Mouse (Mus musculus) kidney, adult 18-20 months (tissue): ENCODE measurements around the gene Zzz3.
"Not testable (repeated sequence)": the region's sequence is repeated elsewhere in the genome, so short reads cannot be mapped to it uniquely, and the experiment has no call there.

Experiments
- DNase-seq: peaks from one replicate; pipeline ENCODE4 v3.0.0; 2021

Gene Zzz3

DNA sequence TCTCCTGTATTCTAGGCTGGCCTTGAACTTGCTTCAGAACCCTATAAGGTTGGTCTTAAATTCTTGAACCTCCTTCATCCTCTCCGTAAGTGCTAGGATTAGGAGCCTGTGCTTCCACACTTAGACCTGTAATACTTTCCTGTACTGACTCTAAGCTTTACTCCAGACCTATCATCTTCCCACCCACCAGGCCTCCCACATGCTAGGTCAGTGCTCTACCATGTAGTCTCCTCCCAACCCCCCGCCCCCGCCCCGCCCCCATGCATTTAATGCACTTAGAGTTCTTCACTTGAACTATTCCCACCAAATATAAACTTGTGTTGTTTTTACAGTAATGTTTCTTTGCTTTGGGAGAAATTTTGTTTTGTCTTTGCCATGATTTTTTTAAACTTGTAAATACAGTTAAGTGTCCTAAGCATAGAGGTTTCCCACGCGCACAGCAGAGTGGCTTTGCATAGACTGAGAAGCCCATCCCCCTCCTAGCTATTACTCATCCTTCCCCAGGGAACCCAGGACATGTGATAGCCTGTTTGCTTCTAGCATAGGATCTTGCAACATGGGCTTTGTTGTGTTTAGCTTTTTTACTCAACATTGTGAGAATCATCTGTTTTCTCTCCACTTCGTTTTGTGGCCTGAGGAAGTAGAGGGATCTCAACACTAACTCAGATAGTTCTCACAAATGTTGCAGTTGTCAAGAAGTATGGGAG lies 6.8 kb downstream of the Zzz3 start:
- no peak for DNase-seq

DNA sequence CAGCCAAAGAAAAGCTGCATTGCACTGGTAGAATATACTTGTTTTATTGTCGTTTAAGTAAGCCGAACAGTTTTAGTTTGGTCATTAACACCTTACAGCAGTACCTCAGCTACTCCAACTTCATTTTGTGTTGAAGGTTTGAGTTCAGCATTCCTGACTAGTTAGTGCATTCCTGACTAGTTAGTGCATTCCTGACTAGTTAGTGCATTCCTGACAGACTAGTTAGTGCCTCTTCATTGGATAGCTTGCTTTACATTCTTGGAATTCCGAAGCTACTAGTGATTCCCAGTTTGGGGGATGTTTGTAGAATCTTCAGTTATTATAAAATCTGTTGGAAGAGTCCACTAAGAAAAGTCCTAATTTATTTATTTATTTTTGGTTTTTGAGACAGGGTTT lies 7.4 kb downstream of the Zzz3 start:
- DNase-seq, result no peak

DNA sequence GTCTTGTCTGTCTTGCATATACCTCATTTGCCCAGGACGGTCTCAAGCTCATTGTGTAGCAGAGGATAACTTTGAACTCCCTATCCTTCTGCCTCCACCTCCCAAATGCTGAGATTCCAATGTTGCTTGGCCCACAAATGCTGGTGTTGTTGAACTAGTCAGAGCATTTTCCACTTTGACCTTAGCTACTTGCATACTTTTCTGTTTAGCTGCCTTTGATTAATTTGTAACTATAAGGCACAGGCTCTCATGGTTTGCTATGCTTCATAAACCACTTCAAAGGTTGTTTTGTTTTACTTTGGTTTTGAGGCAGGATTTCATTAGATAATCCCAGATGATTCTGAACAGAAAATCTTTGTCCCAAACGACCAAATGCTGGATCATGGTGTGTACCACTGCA lies 8.6 kb downstream of the Zzz3 start:
- peak; percentile 38 for DNase-seq

DNA sequence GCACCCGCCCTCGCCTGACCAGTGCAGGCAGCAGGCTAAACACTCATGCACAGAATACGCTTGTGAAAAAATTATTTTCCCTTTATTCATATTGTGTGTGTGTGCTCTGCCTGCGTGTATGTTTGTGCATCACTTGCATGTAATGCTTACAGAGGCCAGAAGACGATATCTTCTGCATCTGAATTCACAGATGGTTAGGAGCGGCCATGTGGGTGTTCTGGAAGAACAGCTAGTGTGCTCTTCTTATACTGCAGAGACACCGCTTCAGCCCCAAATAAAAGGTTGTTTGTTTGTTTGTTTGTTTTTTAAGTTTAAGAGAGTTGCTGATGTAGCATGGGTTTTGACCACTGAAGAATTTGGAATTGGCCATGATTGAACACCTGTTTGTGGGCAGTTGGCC lies 10.1 kb downstream of the Zzz3 start:
- no peak for DNase-seq

DNA sequence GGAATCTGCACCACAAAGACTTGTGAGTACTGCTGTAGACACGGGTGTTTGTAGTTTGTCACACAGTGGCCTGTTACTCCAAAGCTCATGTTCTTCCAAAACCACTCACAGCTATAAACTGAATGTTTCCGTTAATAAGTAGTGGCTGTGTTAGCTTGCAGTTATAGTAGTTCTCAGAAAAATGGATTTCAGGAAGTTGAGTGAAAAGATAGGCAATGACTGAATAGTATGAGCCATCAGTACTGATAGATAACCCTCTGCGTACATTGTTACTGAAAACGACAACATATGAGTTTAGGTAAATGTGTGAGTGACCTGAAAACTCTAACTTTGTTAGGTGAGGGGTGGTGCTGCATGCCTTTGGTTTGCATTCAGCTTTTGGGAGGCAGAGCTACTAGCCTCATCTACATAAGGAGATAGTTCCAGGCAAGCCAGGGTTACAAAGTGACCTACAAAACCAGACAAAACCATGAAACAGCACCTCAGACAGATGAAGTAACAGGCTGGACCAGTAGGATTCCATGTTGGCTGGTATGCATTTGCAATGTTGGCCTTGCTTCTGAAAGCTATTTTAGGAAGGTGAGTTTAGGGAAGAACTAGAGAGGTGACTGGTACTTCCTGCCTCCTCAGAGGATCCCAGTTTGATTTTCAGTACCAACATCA lies 10.8 kb downstream of the Zzz3 start:
- no peak for DNase-seq

DNA sequence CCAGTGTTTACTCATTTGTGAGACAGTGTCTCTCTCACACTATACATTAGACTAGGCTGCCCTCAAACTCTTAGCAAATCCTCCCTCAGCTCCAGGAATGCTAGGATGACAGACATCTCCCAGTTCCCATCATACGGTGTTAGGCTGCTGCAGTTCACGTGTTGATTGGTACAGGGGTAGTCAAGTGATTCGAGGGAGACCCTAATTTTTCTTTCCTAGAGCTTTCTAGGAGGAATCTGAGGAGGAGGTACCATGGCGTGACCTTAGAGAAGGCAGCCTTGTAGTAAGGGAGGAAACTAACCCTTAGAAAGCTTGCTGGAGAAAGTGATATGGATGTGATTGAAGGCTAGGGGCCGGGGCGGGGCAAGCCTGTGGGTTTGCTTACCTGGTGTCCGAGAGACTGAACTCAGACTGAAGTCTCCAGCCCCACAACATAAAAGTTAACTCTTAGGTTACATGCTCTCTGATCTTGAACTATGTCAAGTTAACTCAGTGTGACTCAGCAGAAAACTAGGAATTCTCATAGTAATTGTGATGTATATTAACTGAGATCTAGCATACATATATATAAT lies 15.8 kb downstream of the Zzz3 start:
- no peak for DNase-seq

DNA sequence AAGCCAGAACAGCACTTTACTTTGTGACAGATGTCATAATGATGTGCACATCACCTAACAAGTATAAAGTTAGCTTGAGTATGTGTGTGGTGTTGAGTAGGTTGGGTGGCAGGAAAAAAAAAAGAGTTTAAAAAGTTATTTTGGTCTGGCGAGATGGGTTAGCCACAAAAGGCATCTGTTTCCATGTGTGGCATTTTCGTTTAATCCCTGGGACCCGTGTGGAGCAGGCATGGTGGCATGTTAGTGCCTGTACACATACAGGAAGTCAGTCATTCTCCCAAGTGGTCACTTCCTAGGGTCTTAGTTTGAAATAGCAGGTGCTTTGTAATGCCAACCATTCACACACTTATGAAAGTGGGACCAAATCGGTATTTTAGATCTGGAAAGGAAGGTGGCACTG lies 17.1 kb downstream of the Zzz3 start:
- DNase-seq, result no peak

DNA sequence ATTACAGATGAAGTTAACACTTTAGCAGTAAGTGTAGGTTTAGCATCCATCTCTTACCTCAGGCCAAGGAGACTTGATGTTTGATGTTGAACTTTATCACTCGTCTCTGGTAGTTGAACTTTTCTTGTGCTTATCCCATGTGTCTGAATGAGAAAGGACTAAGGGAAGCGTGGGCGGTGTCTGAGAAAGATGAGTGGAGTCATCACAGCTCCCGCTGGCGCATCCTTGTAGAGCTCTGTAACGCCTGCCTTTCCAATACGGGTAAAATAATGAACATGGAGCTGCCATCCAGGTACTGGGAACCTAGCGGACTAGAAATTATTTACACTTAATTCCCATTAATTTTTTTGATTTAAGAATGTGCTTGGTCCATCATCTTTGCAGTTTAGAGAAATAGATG lies 33.7 kb downstream of the Zzz3 start:
- DNase-seq, result no peak

DNA sequence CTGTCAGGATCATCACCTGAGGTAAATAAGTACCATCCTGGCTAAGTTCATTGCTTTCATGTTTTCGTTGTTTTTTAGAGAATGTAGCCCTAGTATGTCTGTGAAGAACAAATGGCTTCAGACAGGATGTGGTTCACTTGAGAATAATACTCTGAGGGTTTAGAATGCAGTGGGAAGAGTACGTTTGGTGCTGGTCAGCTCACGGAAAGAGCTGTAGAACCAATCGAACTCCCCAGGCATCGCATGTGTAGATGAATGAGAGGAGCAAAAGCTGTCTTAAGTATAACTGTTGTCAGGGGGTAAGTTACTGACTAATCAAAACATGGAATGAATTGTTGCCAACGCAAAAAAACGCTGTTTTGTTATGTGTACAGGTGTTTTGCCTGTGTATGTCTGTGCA lies 37.4 kb downstream of the Zzz3 start:
- DNase-seq, result no peak

DNA sequence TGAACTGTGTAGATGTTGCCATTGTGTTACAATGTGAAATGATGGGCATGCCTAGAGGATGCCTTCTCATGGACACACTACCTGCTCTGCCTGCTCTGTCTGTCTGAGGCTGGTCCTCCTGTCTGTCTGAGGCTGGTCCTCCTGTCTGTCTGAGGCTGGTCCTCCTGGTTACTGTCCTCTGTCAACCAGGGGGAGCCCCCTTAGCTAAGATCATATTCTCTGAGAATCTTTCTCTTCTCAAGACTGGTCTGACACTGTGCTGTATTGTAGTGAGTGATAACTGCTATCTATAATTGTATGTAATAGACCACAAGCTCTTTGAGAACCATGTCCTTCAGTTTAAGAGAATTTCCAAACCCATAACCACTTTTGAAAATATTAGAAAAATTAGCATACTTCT lies 40.3 kb downstream of the Zzz3 start:
- DNase-seq, result no peak

DNA sequence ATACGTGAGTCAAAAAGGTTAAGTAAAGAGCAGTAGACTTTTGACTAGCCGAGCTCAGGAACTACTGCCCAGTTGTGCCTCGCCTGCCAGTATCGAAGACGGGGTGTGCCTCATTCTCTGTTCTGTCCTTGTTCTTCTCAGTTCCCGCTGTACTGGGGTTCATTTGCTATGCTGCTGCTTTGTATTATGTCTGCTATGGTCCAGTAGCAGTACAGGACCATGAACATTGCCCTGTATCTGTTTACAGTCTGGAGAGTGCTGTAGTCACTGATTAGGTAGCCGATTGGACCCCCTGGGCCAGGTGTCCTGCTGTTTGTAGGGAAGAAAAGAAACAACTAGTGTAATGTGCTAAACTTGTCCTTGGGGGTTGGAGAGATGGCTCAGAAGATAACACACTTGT lies 42.8 kb downstream of the Zzz3 start:
- DNase-seq, result no peak

DNA sequence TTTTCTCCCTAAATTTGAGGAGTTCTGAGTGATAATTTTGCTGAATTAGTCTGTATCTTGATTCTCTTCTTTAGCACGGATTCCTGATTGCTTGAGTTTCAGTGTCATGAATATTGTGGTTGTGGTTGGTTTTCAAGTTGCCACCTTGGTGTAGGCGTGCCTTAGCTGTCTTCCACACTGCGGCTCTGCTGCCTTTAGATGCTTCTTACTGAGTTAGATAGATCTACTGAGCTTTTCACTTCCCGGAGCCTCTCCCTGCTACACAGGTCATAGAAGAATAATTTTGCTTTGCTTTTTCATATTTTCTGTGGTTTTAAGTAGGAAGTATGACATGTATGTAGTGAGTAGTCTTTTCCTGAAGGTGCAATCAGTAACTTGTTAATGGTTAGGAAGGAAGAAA lies 47.5 kb downstream of the Zzz3 start:
- no peak for DNase-seq

DNA sequence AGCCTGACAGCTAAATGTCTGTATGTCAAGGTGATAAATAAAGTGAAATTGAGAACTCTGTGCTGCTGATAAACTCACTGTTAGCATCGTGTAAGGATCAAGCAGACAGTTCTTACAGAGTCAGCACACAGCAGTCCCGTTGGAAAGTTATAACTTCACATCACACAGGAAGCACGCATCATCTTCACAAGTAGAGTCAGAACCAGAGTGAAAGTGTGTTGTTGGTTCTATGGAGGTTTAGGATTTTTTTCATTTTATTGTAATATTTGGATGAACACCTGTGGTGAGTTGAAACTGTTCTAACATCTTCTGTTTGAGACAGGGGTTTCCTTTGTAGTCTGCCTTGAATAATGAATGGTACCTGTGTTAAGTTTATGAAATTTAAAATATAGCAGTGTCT lies 48.8 kb downstream of the Zzz3 start:
- no peak for DNase-seq

DNA sequence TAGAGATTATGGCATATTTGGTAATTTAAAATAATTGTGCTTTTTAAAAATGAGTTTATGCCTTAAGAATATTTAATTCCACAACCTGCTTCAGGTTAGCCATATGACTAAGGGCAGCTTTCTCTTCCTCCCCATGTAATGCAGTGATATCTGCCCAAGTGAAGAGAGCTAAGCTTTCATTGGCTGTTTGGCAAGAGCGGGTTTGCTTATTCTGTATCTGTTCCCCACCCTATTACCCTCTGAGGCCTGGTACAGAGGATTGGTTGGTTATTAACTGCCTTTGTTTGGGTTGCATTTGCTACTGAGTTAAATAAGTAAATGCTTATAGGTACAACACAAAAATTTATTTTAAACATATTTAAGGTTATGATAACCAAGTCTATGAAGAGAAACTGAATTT lies 51.7 kb downstream of the Zzz3 start:
- DNase-seq, result no peak

DNA sequence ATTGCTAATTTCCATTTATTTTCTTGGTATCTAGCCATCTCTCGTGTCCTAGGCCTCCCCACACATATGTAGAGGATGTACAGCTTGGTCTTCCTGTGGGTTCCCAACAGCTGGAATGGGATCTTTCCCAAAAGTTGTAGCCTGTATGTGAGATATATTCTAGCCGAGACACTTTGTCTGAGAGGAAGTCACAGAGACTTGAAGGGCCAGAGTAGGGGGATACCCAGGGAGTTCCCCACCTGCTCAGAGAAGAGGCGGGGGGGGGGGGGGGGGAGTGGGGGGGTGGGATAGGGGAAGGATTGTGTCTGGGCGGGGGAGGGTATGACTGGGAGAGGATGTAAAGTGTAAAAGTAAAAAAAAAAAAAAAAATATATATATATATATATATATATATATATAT lies 57.9 kb downstream of the Zzz3 start:
- DNase-seq, result no peak

DNA sequence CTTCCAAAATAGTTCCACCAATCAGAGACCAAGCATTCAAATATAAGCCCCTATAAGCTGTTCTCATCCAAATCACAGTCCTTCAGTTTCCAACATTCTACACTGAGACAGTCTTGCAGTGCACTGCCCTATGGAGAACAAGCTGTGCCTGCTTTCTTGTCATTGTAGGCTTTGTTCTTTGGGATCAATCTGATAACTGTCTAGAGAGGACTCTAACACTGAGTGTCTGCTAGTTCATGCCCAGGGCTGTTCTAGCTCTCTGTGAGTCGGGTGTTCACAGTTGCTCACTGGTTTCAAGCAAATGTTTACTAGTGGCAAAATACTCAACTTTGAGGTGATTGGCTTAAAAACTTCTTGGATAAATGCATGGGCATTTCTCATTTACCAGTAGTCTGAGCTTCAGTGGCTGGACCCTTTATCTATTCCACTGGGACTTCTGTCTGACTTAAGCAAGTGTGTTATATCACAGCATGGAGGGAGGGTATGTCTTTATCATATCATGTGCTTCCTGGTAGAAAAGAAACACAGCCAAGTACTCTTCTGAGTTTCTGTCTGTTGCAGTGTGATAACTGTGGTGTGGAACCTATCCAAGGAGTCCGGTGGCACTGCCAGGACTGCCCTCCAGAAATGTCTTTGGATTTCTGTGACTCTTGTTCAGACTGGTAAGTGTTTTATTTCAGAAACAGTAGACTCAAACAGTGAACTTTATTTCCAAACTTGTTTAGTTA lies 62.2 kb downstream of the Zzz3 start:
- no peak for DNase-seq

DNA sequence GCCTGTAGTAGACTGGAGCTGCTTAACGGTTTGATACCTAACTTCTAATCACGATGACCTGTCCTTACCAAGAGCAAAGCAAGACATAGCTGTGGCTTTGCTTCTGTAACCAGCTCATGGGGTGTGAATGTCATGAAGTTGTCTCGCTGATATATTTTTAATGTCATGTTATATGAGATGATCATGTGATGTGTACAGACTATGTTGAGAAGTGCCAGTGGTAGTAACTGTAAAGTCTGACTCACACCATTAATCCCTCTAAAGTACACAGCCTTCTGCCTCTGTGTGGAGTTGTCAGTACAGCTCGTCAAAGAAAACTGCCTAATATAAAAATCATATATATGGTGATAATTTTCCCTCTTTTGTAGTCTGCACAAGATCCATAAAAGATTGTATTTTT lies 63.6 kb downstream of the Zzz3 start:
- DNase-seq, result not testable (repeated sequence)

DNA sequence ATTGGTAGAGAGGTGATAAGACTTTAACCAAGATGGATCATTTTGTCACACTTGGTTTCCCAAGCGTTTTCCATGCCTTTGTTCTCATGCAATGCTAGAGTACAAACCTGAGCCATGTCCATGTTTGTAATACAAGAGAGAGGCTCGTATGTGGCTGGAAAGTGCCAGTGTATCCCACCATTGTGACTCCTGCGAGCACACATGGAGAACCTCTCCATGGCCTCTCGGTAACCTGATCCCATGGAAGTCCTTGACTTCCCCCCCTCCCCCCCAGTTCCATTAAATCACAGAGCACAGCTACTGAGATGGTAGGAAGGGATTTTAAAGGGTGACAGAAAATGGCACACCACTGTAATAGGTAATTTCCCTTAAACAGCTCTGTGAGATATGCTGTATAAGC lies 65.5 kb downstream of the Zzz3 start:
- no peak for DNase-seq

DNA sequence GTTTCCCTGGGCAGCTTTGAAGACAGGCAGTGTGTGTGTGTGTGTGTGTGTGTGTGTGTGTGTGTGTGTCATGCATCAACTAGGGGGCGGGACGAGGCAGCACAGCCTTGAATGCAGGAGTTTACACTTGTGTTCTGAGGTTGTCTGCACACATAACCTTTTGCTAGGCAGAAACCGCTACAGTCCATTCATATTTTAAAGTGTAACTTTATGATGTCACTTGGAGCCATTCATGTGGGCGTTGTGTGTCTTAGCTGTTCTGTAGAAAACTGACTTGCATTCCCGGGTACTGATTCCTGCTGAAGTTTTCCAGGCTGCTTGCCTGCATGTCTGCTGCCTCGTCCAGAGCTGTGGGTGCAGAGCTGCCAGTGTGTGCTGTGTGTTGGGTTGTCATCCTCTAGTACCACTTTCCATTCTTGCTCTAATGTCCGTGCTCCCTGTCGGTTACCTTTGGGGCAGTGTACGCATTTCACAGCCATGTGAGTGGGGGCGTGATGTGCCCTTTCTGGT lies 66.8 kb downstream of the Zzz3 start:
- DNase-seq, result no peak

DNA sequence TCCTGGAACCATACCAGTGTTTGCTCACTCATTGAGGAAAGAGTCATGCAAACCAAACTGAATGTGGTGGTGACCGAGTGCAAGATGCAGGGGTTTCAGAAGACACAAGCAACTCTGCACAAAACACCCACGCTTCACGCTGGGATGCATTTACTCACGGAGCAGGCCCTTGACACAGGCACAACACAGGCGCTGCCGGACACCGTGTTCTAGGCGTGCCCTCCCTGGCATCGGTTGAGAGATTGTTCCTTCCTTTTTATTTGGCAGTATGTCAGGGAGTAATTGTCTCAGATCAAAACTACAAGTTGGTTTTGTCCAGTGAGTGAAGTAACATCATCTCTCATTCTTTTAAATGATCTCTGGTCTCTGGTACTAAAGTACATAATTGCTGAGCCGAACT lies 67.6 kb downstream of the Zzz3 start:
- DNase-seq, result no peak

DNA sequence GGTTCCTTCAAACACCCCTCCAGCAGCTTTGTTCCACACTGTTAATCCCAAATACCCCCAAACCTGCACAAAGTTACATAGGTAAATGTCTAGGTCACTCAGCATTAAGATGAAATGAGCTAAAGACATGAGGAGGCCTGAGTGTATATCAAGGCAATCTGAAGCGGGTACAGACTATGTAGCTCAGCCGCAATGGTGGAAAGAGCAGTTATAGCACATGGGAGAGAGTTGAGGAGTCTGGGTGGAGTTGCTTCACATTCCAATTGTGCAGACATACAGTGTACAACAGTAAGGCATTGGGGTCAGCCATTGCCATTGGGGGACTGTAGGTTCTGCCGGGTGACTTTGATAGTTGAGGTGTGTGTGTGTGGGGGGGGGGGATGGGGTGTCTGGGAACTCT lies 69.2 kb downstream of the Zzz3 start:
- no peak for DNase-seq

DNA sequence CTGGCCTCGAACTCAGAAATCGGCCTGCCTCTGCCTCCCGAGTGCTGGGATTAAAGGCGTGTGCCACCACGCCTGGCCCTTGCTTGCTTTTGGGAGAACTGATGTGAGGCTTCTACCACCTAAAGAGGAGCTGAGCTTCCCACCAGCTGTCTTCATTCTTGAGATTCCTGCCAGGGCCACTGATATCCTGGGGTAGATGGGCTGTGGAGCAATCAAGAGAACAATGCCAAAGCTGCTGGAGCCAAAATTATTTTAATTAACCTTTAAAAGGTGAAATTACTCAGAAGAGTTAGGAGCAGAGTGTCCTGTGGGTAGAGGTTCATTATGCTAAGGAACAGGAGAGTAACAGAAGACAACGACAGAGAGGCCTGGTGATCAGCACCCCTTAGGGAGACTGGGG lies 70.1 kb downstream of the Zzz3 start:
- no peak for DNase-seq

DNA sequence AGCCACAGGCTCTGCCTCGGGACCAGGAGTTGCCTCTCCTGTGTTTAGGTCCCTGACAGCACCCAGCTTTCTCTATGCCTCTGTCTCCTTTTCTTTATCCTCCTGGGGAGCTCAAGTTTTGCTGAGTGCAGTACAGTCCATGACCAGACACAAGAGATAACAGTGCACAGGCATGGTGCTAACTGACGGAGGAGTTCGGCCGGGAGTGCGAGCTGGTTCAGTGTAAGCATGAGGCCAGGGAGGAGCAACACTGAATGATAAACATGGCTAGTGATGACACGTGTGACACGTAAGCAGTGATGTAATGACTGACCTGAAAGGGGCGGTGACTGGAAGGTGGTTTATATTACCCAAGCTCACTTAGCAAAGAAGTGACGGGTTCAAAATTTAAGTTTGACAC lies 71.6 kb downstream of the Zzz3 start:
- DNase-seq, result no peak

DNA sequence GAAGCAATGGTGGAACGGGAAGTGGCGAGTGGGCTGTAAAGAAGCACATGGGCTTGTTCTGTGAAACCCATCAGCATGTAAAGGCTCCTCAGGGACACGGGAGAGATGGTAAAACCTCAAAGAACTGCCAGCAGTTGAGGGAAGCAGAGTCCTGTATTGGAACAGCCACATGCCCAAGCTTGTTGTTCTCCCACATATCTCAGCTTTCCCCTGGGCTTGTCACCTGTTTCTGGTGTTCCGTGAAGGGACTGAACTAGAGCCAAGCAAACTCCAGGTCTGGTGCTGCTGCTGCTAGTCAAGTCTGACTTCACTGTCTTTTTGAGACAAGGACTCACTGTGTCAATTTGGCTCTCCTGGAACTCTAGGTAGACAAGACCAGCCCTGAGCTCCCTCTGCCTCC lies 72.0 kb downstream of the Zzz3 start:
- DNase-seq, result no peak
